Mouse (Mus musculus) right cerebral cortex, postnatal 25 days (tissue): ENCODE measurements around the gene Zfp811.
"Not testable (repeated sequence)": the region's sequence is repeated elsewhere in the genome, so short reads cannot be mapped to it uniquely, and the experiment has no call there.

Experiments
- DNase-seq: peaks from one replicate; pipeline ENCODE4 v3.0.0; 2022

Gene Zfp811

GRCm38 (mm10) chr17:32809544-32810374 lies at the start of gene Zfp811:
Gene Zfp811, minus strand, starts transcription at chr17:32809931.
- peak; percentile 45 for DNase-seq

- not testable (repeated sequence) for DNase-seq
These were observed 47.0 kb upstream of the Zfp811 start for GRCm38 (mm10) chr17:32856713-32857112.

DNA sequence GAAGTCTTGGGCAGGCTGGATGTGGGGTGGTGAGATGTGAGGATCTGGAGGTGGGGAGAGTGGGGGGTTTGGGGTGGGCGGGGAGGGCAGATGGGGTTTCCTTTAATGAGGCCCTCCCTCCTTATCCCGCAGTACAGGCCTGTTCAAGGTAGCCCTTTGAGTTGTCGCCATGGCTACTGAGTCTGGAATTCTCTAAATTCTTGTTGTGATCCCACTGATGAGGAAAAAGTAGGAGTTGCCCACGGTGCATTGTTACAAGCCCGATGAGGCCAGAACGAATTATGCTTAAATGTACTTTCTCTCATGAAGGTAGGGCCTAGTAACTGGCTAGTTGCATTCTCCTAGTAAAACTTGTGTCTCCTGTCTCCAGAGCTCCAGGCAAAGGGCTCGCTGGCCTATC lies 41.9 kb upstream of the Zfp811 start:
- no peak for DNase-seq

- DNase-seq, result no peak
These were observed 31.7 kb upstream of the Zfp811 start for GRCm38 (mm10) chr17:32841388-32841787.

DNA sequence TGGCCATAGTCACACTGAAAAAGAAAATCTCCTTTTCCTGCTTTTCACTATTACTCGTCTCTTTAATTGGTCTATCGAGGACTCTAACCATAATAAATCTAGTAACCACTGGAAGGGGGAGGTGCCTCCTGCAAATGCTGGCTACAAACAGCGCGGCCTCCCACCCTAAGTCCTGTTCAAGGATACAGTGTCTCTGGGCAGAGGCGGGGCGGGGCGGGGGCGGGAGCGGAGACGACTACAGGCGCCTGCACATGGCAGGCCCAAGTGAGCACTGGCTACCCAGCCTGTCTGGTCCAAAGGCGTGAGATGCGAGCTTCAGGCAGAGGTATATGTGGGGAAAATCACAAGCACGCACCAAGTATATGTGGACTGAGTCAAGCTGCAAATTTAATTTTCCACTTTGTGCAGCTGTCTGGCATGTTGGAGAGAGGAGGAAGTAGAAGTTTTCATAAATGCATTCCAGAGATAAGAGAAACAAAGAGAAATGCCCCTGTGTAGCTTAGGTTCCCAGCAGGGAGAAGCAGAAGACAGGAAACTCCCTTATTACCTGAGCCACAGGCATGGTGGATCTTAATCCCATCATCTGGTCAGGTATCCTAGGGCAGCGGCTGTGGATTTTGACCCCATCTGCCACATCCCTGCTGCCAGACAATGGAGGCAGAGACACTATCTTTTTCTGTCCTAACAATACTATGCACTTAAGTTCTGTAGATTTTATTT lies 29.5 kb upstream of the Zfp811 start:
- no peak for DNase-seq

DNA sequence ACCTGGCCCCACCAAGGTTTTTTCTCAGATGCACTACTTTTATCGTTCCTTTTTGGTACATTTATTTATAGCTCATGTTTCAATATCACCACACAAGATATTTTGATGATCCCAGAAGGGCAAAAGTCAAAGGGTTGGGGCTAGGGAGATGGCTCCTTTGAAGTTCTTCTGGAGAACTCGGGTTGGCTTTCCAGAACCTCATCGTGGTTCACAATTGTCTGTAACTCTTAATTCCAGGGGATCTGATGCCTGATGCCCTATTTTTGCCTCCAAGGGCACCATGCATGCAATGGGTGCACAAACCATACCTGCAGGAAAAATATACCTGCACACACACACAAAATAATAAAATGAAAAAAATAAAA lies 20.7 kb upstream of the Zfp811 start:
- no peak for DNase-seq

DNA sequence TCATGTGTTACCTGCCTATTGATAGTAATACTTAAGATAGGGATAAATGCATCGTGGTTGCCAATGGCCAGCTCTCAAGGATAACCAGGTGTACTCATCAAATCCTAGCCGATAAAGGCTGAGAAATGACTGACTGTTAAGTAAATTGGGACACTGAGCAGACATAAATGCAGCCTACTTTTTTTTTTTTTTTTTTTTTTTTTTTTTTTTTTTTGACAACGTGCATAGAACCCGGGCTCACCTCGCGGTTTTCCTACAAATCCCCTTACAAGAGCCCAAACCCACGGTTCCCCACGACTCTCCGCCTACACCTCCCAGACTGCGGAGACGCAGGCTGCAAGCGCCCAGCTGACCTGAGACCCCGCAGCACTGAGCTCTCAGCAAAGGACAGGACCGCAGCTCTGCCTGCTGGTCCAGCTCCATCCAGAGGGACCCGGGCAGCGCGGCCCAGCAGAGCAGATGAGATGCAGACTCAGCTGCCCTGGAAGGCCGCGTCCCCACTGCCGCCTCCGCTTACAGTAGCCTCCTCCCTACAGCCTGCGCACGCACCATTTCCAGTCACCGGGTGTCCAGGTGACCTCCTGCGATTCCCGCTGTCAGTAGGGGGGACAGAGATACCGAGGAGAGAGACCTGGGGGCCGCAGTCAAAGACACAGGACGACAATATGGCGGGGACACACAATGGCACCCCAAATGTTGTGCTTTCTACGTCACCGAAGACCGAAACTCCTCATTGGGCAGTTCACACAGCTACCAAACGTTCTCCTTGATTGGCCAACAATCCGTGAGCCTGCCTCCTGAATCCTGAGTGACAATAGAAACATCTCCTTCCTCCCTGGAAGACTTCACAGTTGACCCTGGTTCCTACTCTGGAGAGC lies 20.0 kb upstream of the Zfp811 start, which contains the start of gene Zfp799:
Gene Zfp799, minus strand, starts transcription at position 722 of the 878 bp plus-strand sequence.
- peak; percentile 80 for DNase-seq

GRCm38 (mm10) chr17:32816074-32816784 lies 6.5 kb upstream of the Zfp811 start:
- DNase-seq, result no peak

GRCm38 (mm10) chr17:32814136-32814535 lies 4.4 kb upstream of the Zfp811 start:
- no peak for DNase-seq

- DNase-seq, result no peak
These were observed 917 bp upstream of the Zfp811 start for GRCm38 (mm10) chr17:32810648-32811047.

DNA sequence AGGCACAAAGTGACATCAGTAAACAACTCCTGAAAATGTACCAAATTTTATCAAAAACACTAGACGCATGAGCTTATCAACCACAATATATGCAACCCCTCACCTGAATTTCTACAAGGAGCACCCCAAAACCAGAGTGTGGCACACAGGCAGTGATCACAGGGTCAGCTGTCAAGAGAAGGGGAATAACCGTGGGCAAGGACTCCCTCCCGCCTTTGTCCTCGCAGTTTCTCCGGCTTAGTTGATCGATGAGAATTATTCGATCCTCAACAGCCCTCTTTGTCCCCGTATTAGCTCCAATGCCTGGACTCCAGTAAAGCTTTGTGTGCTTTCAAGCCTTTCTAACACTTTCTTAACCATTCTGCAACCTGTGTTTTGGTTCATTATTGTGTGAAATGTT lies 810 bp downstream of the Zfp811 start:
- DNase-seq, result no peak

GRCm38 (mm10) chr17:32789244-32789643 lies 20.5 kb downstream of the Zfp811 start:
- no peak for DNase-seq

DNA sequence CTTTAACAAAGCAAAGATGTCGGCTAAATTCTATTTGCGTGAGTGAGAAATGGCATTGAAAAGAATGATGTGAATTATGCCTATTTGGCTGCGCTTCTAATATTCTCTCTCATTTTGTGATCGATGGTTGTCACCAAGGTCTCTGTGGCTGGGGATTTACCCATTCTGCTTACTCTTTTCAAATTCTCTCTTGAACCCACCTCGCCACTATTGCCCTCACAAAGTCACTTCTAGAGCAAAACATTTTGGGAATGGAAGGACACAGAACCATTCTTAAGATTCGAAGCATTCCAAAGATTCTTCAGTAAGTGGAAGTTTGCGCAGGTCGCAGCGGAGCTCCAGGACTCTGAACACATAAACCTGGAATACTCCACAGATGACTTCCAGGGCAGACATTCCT lies 21.2 kb downstream of the Zfp811 start:
- no peak for DNase-seq

- peak; percentile 89 for DNase-seq
These were observed 21.6 kb downstream of the Zfp811 start, which contains the start of gene Zfp871 for GRCm38 (mm10) chr17:32788094-32788559. Gene Zfp871, minus strand, starts transcription at chr17:32788287.

- DNase-seq, result no peak
These were observed 22.2 kb downstream of the Zfp811 start for GRCm38 (mm10) chr17:32787436-32788093.

DNA sequence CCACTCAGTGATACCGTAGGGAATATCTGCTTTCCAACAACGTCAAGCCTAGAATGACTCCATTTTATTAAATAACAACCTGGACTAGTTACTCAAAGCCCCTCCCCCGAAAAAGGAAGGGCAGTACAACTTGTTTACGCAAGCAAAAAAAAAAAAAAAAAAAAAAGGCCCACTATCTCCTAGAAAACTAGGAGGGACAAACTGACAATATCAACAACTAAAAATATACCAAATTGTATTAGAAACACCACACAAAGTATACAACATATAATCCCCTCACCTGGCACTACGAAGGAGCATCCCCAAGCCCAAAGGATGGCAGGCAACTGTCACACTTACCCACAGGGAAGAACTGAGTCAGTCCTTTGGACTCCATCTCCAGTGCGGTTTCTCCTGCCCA lies 22.8 kb downstream of the Zfp811 start:
- no peak for DNase-seq

GRCm38 (mm10) chr17:32785656-32786055 lies 24.1 kb downstream of the Zfp811 start:
- no peak for DNase-seq

DNA sequence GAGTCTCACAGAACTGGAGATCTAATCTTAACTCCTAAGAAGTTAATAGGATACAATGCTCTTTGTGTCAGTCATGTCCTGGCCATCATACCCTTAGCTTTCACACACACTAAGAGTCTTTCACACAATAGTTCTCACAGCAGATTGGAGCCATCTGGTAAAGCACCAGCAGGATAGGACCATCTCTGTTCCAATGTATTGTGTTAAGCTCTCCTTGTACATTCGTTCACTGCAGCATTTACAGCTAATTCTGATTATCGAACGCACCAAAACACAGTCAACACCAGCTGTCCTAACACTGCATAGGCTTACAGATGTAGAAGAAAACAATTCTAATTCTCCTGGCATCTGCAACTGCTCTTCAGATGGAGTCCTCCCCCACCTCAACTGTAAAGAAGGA lies 32.2 kb downstream of the Zfp811 start:
- no peak for DNase-seq

DNA sequence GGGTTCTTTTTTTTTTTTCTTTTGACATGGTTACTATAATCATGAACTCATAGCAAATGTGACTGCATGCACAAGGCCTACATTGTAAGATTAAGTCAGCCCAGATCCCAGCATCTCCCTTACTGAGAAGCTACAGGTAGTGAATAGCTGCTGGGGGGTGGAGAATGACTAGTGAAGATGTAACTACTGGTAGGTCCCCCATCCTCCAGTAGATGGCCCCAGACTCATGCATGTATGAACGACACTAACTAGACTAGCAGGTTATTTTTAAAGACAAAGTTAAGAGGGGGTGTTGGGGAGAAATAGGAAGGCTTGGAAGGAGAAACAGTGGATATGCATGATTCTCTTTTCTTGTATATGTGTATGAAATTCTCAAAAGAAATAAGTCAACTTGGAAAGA lies 38.5 kb downstream of the Zfp811 start:
- DNase-seq, result no peak

GRCm38 (mm10) chr17:32766422-32766821 lies 43.3 kb downstream of the Zfp811 start:
- DNase-seq, result no peak

- DNase-seq, result no peak
These were observed 52.4 kb downstream of the Zfp811 start for GRCm38 (mm10) chr17:32757331-32757730.

DNA sequence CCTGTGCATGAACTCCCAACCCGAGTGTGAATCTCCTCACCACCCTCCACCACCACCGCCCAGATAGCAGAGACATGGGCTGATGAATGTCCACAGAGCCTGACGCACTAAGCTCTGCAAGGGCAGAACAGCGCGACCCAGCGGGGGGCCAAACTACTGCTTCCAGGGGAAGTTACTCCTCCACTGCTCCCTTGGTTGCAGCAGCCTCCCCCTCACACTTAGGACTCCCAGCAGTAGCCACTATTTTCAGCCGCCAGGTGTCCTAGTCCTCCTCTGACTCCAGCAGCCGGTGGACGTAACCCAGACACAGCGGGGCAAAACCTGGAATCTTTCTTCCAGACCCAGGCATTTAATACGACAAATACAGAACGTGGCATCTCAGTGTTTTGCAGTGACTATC lies 56.1 kb downstream of the Zfp811 start:
- DNase-seq, result no peak
